Mouse (Mus musculus) subcutaneous adipose tissue, adult 2 months (tissue): Measurements from ENCODE around the gene Cyp2c38. TPM values are rescaled to one million over a fixed set of nuclear protein-coding genes. Genes with fewer than 3 reads are reported as not detected.

ENCODE experiments used
- polyA plus RNA-seq: library from polyadenylated mRNA; depleted of rRNA; stranded (reverse); fragments of >200 nt; gene quantifications from 2 replicates; pipeline ENCODE4 v1.2.3, GENCODE M21; 2012; ENCODE audit warnings: low replicate concordance; rRNA removed

Gene Cyp2c38
- not detected in 2 replicates for polyA plus RNA-seq

GRCm38 (mm10) chr19:39462941-39463340 lies at the start of gene Cyp2c38:
Gene Cyp2c38, minus strand, starts transcription at chr19:39463075.

GRCm38 (mm10) chr19:39510534-39510933 lies 47.7 kb upstream of the Cyp2c38 start, which contains the start of gene Cyp2c39:
Gene Cyp2c39, plus strand, starts transcription at chr19:39510862.

Other genes starting within 250 kb of the Cyp2c38 start
- gene Cyp2c29, start 193.7 kb downstream of the Cyp2c38 start, polyA plus RNA-seq: 0.24 TPM in 1 of 2 replicates, not detected in the other
- gene Cyp2c39, start 47.8 kb upstream of the Cyp2c38 start, polyA plus RNA-seq: not detected in 2 replicates
- gene Cyp2c67, start 186.0 kb upstream of the Cyp2c38 start, polyA plus RNA-seq: not detected in 2 replicates